Mouse (Mus musculus) brain, embryonic 14.5 days (tissue): ENCODE results near the gene Acot5.

ENCODE experiments used
- CTCF ChIP-seq: fragments of 200-500 bp; IDR thresholded peaks from 2 replicates; pipeline ENCODE4 v1.5.1; 2012; ENCODE audit warnings: inconsistent platforms, mild to moderate bottlenecking, moderate library complexity, borderline replicate concordance; ENCODE audit not compliant: insufficient read depth, insufficient read length; ENCODE audit errors: extremely low read depth
- POLR2A ChIP-seq: fragments of 200-500 bp; IDR thresholded peaks from 2 replicates; pipeline ENCODE4 v1.6.1; 2012; ENCODE audit warnings: mild to moderate bottlenecking, inconsistent platforms, borderline replicate concordance; ENCODE audit not compliant: poor library complexity, insufficient read depth, insufficient read length, severe bottlenecking; ENCODE audit errors: extremely low read depth

- no peak for TF ChIP-seq POLR2A
- TF ChIP-seq CTCF = no peak
These were observed 30.9 kb downstream of the Acot5 start for GRCm38 (mm10) chr12:84100071-84100470.
